ENCODE assay signal across 8 mouse cellular contexts in genomic region chr17:24426471-24427169, GRCm38 (mm10). TPM values are rescaled to one million over a fixed set of nuclear protein-coding genes. Genes with fewer than 3 reads are reported as not detected.
DNase-seq lines count a peak whose midpoint lies in the region; ATAC-seq lines count a peak whose summit lies in the region.

Eci1 (plus strand) TSS chr17:24426641.

- intact Hi-C loops in gastrocnemius, postnatal 14 days (cut with DNase I; ENCODE audit: low total_unique reads): no loop called here
- intact Hi-C loops in left cerebral cortex, postnatal 10 days (cut with DNase I): no loop called here

- DNase-seq in adrenal gland, adult (ENCODE audit: inconsistent age in 2 of 2, low spot score in 1 of 2): peak; percentile 99
- DNase-seq in embryo, embryonic 10.5 days (ENCODE audit: low spot score): peak; percentile 96
- peak; percentile 98 for DNase-seq in gastrocnemius, postnatal 14 days
- peak; percentile 87 to 96 for DNase-seq in left cerebral cortex, postnatal 10 days (ENCODE audit: extremely low spot score in 1 of 2, low spot score in 2 of 2)
- DNase-seq in right cerebral cortex, postnatal 25 days: peak; percentile 88
- peak; percentile 94 to 96 for DNase-seq in urinary bladder, postnatal 4 days (ENCODE audit: low spot score in 2 of 2)

- peak; percentile 87 for ATAC-seq in inflammation-experienced regulatory T-cells, adult 6 months
- ATAC-seq in megakaryocyte-erythroid progenitor cell, adult 5-6 weeks (replicated peaks; ENCODE audit: low FRiP score, low TSS enrichment, poor library complexity, severe bottlenecking): peak; percentile 96

RNA-seq across cellular contexts. Expression of gene Eci1, which starts in this region (rescaled TPM):
- total RNA-seq in gastrocnemius, postnatal 14 days (2021): 100 to 1,000 TPM; 133 to 200 TPM
- 10 to 100 TPM; 52.4 to 61.7 (median 59.7) TPM for polyA plus RNA-seq in inflammation-experienced regulatory T-cells, adult 6 months (2017; shearing (Covaris generic))
- total RNA-seq in left cerebral cortex, postnatal 10 days (2021): 10 to 100 TPM; 15.1 to 16.9 TPM
- 79.7 and 88.7 TPM in 2 replicates for total RNA-seq in megakaryocyte-erythroid progenitor cell, adult 5-6 weeks (2014; fragmentation: Nextera tagmentation)
- total RNA-seq in megakaryocyte-erythroid progenitor cell, adult 5-6 weeks (2017): 33.3 and 37.6 TPM in 2 replicates

Comparison
In these comparisons a context has a peak if more than half of its experiments do, and no peak if none do; other contexts are left out.
1. Peak in every context shown above with its lines: DNase-seq and ATAC-seq.